Mouse (Mus musculus) layer of hippocampus, postnatal 25 days (tissue): ENCODE data around the gene Olfr1339. TPM values are rescaled to one million over a fixed set of nuclear protein-coding genes. Genes with fewer than 3 reads are reported as not detected.

Source experiments
- DNase-seq, 2 experiments: peaks; one replicate each; pipeline ENCODE4 v3.0.0; 2022; ENCODE audit warnings: mixed read lengths in 2 of 2, low spot score in 1 of 2; ENCODE audit errors: extremely low spot score in 1 of 2
- total RNA-seq, 2 experiments: library from RNA; stranded (reverse); gene quantifications; 2 replicates each; pipeline ENCODE4 v1.2.3; 2021

Olfr1339 gene
- total RNA-seq, result not detected

DNA sequence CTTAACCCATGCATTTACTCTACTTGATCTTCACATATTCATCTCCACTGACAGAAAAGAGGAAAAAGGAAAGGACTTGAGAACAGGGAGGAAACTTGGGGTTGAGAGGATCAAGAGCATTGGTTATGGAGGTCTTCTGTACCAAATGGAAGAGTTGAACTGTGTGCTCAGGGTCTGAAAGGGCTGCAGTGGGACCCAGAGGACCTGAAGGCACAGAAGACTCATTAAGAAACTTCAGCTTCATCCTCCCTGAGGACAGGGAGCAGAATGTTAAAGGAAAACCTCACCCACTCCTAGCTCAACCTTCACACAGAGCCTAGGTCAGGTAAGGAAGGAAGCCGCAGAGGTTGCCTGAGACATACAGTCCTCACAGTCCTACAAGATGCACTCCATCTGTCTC lies at the start of gene Olfr1339:
TSS of gene Olfr1339 (plus strand) at position 301 of the 400 bp plus-strand sequence.
- no peak for DNase-seq

DNA sequence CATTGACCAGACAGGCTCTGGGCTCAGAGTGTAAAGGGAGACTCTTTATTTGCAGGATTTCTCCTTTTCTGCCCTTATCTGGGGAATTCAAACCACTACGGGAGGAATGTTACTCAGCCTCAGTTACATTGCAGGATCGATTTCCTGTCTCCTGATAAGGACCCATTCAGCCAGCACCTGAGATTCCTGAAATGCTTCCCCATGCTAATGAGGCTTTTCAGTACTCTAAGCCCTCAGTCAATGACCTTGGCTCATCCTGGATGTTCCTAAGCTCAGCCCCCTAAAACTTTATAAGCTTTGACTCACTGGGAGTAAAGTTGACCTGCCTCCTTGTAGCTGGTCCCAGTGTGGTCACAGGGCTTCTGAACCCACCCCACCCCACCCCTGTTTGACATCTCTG lies 44.9 kb upstream of the Olfr1339 start:
- no peak for DNase-seq

DNA sequence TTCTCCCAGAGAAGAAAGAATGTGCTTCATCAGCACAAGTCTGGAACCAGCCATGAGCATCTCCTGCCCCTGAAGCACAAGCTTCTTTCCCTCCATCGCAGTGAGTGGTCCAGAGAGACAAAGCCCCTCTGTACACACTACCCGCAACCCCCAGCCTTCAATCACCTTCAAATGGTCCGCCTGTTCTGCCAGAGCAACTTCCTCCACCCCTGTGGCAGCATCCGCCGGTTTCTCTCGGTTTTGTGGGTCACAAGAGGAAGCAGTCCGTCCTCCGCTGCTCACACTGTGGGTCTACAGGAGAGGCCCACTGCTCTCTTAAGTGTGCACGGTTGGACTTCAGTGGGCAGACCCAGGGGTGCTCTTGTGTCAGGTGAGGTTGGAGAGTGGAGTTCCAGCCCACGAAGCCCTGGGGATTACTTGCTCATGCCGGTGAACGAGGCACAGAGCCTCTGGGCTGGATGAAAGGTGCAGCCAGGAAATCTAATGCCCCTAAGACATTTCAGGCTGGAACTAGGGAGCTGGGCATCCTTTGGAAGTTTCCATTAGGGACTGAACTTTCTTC lies 39.5 kb upstream of the Olfr1339 start, which contains the start of gene Olfr1342:
TSS of gene Olfr1342 (minus strand) at position 345 of the 562 bp plus-strand sequence.
- DNase-seq, result no peak

DNA sequence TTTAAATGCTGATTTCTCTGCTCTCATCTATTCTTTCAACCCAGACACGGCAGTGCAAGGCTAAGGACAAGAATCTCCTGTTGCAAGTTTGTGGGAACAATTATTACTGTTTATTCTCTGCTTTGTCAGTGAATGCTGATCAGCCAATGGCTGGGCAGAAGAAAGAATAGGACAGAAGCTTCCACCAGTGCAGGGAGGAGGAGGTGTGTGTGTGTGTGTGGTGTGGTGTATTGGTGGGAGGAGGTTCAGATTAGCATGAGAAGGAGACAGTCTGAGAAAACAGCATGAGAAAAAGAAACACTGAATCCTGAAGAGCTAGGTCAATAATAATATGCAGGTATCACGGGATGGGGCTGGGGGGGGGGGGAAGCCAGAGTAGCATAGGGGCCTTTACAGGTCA lies 38.2 kb upstream of the Olfr1339 start:
- DNase-seq, result no peak

DNA sequence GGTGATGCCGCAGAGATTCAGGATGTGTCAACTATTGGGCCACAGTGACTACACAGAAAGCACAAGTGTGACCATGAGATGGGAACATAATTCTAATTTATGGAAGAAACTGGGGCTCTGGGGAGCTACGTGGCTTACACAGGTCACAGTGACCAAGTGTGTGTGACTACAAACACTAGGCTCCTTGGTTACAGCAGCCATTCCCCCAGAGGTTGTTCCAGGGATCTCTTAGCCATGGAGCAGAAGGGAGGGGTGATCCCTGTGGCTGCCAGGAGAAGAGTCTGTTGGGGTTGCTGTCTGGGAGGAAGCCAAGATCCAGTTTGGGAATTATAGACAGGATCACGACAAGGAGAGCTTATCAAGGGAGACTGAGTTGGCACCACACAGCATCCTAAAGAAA lies 28.8 kb upstream of the Olfr1339 start, which contains the start of gene Olfr1341:
TSS of gene Olfr1341 (plus strand) at position 301 of the 400 bp plus-strand sequence.
- DNase-seq, result no peak

DNA sequence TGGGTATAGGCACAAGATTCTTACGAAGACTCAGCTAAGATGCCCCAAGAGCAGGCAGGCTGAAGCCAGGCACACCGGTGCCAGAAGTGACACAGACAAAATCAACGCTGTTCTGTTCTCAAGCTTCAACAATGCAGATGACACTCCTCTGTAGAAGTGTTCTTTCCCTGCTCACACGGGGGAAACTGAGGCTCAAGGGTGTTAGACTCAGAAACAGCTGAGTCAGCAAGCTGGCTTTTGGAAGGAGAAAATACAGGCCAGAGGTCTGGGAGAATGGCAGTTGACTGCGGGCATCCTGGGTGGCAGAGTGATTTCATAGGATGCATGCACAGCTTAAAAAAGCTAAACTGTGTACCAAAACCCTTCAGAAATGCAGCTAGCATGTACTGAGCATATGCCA lies 23.9 kb upstream of the Olfr1339 start:
- no peak for DNase-seq

DNA sequence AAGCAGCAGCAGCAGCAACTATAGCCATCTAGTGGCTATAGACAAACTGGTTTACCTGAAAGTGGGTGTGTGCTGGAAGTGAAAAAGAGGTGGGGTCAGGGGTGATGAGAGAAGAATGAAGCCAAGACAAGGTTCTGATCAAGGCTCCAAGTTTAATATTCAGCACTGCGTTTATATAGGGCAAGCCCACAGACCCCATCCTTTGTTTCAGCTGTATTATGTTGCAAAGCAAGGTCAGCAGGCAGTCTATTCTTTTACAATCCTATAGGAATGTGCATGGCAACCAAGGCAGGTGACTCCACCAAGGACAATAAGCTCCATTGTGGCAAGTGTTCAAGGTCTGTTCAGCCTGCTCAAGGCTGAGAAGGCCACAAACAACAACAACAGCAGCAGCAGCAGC lies 20.3 kb upstream of the Olfr1339 start:
- DNase-seq, result no peak

DNA sequence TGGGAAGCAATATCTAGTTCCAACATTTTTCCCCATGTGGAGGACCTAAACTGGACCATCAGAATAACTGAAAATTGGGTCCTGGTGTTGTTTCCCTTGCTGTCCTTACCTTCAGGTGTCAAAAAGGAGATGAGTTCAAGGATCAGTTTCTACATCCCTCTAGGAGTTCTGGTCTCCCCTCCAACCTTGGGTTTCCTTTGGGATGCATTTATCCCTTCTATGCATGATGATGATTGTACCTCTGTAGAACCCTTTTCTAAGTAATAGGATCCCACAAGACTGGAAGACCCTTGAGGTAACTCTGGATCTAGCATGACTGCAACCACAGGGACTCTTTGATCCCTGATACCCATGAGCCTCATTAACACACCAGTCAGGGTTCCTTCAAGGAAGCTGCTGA lies 12.1 kb upstream of the Olfr1339 start, which contains the start of gene Olfr1340:
TSS of gene Olfr1340 (plus strand) at position 301 of the 400 bp plus-strand sequence.
- DNase-seq, result no peak

DNA sequence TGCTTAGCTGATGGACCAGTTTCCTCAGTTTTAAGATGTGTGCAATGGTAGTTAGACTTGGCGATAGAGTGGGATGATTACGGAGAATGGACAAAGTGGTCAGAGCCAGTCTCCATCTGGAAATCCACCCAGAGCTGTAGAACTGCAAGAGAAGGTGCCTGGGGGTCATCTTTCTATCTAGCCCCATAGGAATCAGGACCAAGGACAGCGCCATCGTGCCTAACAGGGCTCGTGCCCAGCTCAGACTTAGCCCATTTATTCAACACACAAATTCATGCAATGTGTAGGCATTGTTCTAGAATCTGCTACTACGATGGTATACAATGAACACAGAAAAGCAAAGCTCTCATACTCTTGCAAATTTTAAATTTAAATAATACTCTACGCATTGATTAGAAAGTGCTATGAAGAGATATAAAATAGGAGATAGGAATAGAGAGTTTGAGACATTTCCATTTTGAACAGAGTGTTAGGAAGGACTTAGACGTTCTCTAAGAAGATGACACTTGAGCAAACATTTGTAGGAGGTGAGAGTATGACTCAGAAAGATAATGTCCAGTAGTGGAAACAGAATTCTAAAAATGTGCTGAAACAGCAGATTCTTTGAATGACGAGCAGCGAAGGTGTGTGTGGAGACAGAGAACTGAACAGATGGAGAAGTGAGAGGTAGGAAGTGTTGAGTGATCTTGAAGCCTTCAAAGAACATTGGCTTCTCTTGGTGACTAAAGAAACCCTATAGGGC lies 10.1 kb upstream of the Olfr1339 start:
- no peak for DNase-seq

DNA sequence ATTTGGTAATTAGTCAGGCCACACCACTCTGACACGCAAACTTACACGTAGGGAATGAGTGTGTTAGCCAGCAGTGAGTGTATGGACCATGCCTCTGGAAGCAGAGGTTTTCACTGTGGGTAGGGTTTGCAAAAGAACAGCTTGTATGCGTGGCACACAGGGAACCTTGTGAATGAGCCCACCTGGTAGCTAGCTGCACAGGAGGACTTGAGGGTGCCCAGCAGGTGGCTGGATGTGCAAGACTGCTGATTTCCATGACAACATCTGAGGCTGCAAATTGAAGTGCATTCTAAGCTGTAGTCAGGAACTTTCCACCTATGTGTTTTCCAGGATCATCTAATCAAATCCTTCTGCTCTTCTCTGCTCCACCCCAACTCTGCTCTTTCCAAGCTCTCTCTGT lies 7.6 kb downstream of the Olfr1339 start:
- DNase-seq, result no peak

DNA sequence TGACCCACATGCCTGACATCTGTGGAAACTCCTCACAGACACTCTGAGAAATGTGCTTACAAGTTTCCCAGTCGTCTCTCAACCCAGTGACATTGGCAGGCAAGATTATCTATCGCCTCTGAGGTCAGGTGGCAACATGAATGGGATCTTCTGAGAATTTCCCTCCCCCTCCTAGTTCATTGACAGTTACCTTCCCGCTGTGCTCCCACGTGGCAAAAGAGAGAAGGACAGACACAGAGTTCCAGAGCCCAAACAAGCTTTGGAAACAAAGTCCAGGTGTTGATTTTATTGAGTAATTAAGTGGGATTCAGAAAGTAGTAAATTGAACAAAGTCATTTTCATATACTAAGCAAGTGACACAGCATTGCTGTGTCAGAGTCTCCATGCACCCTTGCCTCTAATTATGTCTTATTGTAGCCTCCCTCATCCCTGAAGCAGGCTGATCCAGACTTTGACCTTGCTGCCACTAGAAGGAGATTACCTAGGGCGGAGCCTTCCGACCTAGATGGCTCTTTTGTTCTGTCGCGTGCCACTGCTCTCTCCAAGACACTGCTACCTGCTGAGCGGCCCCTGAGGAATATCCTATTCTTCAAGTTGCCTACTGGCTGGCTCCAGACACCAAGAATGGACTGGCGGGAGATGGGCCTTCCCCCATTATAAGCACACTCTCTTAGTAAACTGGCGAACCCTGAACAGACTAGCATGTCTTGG lies 9.2 kb downstream of the Olfr1339 start:
- DNase-seq, result no peak

DNA sequence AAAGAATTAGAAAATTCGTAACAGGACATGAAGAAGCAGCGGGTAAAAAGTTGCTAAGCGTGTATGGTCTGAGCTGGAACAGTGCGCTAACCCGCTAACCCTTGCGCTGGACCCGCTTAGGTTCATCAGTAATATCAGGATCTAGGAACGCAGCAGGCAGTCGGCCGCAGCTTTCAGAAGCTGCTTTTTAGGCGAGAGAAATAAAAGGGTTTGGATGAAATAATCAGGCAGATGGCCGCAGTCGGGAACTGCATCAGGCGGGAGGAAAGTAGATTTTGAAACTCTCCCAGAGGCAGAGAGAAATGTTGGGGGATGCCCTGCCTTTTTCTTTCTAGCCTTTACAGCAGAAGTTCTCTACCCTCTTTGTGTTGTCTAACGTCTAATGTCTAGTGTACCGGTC lies 9.9 kb downstream of the Olfr1339 start:
- no peak for DNase-seq

DNA sequence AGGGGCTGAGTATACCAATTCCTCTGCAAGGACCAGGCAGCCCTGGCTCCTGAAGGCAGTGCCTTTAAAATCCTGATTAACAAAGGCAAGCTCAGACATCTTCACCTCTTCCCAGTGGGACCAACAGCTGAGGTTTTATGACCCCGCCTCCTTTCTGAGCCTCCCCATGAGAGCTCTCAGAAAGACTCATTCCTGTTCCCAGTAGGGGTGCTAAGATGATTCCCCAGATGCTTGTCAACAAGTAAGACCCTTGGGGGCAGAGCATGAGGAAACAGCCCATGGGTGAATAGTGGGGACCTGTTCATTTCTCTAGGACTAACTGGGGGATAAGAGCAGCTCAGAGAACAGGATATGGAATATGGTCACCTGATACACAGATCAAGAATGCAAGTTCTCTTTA lies 26.7 kb downstream of the Olfr1339 start, which contains the start of gene Olfr1338:
TSS of gene Olfr1338 (minus strand) at position 101 of the 400 bp plus-strand sequence.
- DNase-seq, result no peak

DNA sequence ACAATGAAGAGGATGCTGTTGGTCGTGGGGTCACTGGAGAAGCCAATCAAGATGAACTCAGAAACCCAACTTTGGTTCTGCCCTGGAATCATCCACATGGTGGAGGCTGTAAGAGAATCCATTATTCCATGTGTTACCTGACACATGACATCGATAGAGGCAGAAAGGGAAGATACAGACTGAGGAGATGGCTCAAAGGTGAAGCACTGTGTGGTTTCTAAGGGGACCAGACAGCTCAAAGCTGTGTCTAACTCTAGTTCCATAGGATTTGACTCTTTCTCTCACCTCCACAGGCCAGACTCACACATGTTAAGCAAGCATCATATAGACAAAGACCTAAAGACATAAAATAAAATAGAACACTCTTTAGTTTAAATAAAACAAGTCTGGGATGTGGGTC lies 50.5 kb downstream of the Olfr1339 start, which contains the start of gene Olfr1337:
TSS of gene Olfr1337 (minus strand) at position 101 of the 400 bp plus-strand sequence.
- DNase-seq, result no peak

Other genes starting within 250 kb of the Olfr1339 start
- 1 to 10 TPM; 7.0 to 8.1 TPM for gene Tie1, start 242.1 kb upstream of the Olfr1339 start, total RNA-seq
- not detected for gene 2610528J11Rik, start 205.2 kb upstream of the Olfr1339 start, total RNA-seq
- gene Tmem125, start 188.1 kb upstream of the Olfr1339 start, total RNA-seq, result 10 to 100 TPM; 10.4 to 12.3 TPM
- under 1 TPM; 0.47 to 0.71 TPM for gene Cfap57, start 111.4 kb upstream of the Olfr1339 start, total RNA-seq
- 10 to 100 TPM; 56.0 to 65.6 TPM for gene Ebna1bp2, start 111.4 kb upstream of the Olfr1339 start, total RNA-seq
- not detected for gene Olfr62, start 73.2 kb upstream of the Olfr1339 start, total RNA-seq
- gene Olfr1342, start 39.4 kb upstream of the Olfr1339 start, total RNA-seq, result not detected
- not detected for gene Olfr1341, start 28.7 kb upstream of the Olfr1339 start, total RNA-seq
- gene Olfr1340, start 12.0 kb upstream of the Olfr1339 start, total RNA-seq, result not detected
- not detected for gene Olfr1338, start 26.6 kb downstream of the Olfr1339 start, total RNA-seq
- gene Olfr1337, start 50.4 kb downstream of the Olfr1339 start, total RNA-seq, result not detected
- not detected for gene Olfr1335, start 77.8 kb downstream of the Olfr1339 start, total RNA-seq
- not detected for gene Olfr1333, start 104.1 kb downstream of the Olfr1339 start, total RNA-seq
- not detected for gene Olfr1331, start 132.5 kb downstream of the Olfr1339 start, total RNA-seq
- not detected for gene Olfr1330, start 156.4 kb downstream of the Olfr1339 start, total RNA-seq
- not detected for gene Olfr1329, start 185.3 kb downstream of the Olfr1339 start, total RNA-seq
- not detected for gene Olfr1328, start 206.4 kb downstream of the Olfr1339 start, total RNA-seq
- gene Lao1, start 229.4 kb downstream of the Olfr1339 start, total RNA-seq, result 1 to 10 TPM in 1 of 2 experiments, under 1 TPM in 1; 0.96 to 1.1 TPM